Mouse (Mus musculus) R1 (cell line): ENCODE results near the gene Nras.

Experiments used
- DNase-seq: peaks from one replicate; pipeline ENCODE4 v3.0.0-alpha.2; 2018; ENCODE audit warnings: low read depth, low spot score

Gene Nras

DNA sequence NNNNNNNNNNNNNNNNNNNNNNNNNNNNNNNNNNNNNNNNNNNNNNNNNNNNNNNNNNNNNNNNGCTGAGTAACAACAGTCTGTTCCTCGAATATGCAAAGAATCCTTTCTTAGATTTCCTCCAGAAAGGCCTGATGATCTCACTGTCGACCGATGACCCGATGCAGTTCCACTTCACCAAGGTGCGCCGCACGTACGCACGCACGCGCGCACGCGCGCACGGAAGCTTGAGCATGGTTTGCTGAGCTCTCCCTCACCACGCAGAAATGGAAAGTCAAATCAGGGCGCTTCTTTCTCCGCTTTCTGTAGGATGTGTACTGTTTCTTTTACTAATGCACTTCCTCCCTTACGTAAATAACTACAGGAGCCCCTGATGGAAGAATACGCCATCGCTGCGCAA, 40.6 kb downstream of the Nras start:
- peak; percentile 83 for DNase-seq

DNA sequence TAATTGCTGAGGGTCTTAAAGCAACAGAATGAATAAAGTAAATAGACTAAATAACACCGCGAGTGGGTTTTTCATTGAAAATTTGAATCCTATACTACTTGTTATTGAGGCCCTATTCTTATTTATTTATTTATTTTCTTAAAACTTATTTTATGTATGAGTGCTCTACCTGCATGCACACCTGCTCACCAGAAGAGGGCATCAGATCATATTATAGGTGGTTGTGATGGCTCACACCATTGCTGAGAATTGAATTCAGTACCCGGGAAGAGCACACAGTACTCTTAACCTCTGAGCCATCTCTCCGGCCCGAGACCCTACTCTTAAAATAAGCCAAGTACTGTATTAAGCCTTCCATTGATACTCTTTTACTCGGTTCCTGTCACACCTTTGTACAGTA, 41.6 kb downstream of the Nras start:
- DNase-seq, result peak; percentile 52

DNA sequence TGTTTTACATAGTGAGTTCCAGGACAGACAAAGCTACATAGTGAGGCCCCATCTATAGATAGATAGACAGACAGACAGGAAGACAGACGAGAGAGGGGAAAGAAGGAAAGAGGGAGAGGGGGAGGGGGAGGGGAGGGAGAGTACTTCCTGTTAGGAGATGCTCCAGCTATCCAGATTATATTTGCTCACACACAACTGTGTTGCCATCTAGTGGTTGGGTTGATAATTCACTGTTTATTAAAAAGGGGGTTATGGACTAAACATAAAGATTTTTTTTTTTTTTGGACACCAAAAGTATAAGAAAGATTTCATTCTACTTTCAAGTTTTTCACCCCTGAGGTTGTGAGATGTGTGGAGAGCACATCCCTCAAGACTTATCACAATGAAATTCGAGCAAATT, 42.6 kb downstream of the Nras start:
- DNase-seq, result peak; percentile 32

DNA sequence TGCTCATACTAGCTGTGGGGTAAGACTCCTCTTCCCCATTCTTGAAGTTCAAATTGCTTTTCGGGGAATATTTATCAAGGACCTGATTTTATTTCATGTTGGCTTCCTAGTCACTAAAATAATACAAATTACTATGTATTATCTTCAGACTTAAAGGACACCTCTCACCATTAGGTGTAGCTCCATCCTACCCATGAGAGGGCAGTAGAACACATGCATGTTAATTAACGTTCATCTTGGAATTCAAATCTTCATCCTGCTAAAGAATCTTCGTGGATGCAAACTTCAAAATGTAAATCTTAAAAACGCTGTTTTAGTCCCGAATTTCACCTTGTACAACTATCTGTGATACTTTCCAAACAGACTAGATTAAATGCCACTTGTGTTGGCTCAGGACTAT, 43.1 kb downstream of the Nras start:
- DNase-seq, result no peak

DNA sequence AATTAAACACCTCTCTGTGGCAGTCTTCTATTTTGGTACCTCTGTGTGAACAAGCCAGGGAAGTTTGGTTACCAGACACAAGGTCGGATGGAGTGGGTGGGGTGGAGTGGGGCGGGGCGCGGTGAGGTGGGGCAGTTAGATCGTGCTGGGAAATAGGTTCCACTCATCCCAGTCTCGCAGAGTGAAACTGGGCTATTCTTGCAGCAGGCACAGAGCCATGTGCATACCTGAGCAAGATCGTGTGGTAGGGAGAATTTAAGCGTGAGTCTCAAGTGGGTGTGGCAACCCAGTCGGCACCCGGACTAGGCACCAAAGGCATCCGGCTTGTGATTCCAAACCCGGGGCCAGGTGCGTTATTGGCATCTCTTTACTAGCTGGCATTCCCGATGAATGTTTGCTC, 43.8 kb downstream of the Nras start:
- DNase-seq, result no peak

DNA sequence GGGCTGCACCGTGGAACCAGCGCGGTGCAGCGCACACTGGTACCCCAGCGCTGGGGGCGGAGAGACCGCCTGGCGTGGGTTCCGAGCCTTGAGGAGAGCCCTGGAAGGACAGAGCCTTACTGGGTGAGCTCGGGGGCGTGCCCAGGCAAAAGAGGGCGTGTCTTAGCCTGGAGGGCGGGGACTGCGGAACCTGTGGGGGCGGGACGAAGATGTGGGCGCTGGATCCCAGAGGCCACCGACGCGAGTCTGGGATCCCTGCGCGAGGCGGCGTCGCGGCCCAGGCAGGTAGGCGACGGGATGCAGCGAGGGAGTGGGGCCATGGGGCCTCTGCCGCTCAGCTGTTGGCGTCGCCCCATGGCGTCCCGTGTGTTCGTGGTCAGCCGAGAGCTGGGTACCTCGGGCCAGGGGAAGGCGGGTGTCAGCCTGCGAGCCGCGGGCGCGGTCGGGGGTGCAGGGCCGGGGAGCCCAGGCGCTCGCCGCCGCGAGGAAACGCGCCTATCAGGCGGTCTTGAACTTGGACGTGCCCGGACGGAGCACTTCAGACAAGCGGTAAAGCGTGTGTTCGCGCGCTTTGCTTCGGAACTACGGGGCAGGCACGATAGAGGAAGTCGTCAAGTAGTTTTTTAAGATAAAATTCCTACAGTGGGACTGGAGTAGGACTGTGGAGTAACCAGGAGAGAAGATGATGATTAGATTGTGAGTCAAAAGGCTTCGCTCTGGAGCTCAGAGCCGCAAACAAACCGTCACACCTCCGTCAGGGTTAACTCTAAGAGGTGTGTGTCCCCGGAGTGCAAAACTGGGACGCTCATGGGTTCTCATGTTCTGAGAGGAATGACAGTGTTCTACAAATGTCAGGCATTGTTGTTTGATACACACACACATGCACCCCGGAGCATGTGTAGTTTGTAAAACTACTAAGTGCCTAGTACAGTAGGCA, 44.6 kb downstream of the Nras start, which contains the start of gene Dennd2c:
Gene Dennd2c (plus strand): TSS at position 151 of the 937 bp plus-strand sequence.
- peak; percentile 94 for DNase-seq

DNA sequence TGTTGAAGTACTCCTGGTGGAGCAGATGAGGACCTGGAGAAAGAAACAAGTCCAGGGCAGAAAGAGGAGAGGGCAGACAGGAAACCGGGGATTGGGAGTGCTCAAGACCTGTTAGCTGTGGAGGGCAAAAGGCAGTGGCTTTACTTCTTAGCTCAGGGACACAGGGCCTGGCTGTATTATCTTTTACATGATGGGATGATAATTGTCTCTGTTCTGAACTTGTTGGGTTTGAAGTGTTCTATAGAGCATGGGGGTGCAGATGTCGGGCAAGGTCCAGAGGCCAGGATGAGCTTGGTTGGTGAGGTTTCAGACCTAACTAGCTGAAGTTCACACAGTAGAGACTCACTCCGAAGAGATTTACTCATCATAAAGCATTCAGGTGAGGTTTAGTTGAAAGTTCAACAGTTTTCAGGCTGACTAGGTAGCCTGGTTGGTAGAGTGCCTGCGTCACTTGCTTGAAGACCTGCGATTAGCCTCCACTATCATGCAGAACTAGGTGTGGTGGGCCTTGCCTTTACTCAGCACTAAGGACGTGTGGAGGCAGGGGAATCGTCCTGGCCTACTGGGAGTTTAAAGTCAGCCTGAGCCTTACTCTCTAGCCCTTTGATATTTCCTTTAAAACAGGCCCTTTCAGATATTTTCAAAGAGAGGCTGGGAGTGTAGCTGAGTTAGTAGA, 49.6 kb downstream of the Nras start:
- DNase-seq, result peak; percentile 81

DNA sequence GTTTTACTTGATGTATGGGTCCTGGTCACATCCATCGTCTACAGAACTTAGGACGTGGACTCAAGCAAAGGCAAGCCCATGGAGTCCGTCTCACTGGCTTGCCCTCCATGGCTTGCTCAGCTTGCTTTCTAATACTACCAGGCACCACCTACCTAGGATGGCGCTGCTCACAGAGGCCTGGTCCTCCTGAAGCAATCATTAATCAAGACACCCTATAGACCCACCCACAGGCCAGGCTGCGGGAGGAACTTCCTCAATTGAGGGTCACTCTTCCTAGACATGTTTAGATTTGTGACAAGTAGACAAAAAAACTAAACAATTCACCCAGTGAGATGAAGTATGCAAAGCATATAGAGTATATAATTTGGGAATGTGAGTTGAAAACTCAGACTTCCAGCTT, 54.1 kb downstream of the Nras start:
- DNase-seq, result no peak
